Mouse (Mus musculus): ENCODE measurements around the gene Eif4h.

- TF ChIP-seq CTCF (IDR thresholded peaks at IDR 0.05; ENCODE audit: borderline replicate concordance, extremely low read depth, insufficient read depth, insufficient read length), result no peak
- no peak for TF ChIP-seq POLR2A (IDR thresholded peaks at IDR 0.05; ENCODE audit: borderline replicate concordance, extremely low read depth, insufficient read depth, insufficient read length, poor library complexity, severe bottlenecking)
Measured at GRCm38 (mm10) chr5:134684398-134684797, 45.1 kb upstream of the Eif4h start.
